Mouse (Mus musculus) liver, embryonic 11.5 days (tissue): ENCODE measurements at regions not wholly inside any gene's neighbourhood (a gene's known extent, or its start where the extent isn't known, plus 50 kb on each side); places are given as distances from the start of the nearest gene placed in this dataset.

Experiments
- ATAC-seq: fragments of 200-750 bp; cut with Nextera tagmentation; replicated peaks from 2 replicates; pipeline ENCODE4 v1.8.0; 2017; ENCODE audit warnings: moderate number of reproducible peaks, mild to moderate bottlenecking, moderate TSS enrichment, moderate library complexity; ENCODE audit not compliant: low FRiP score
- DNase-seq: peaks from one replicate; pipeline ENCODE4 v3.0.0-alpha.2; 2017; ENCODE audit warnings: low spot score
- H3K27ac ChIP-seq: fragments of 300-500 bp; sonication (generic); 2 replicates; pipeline ENCODE4 v1.5.1; 2014; ENCODE audit warnings: mild to moderate bottlenecking, low read depth, low read length, control low read depth
- H3K27me3 ChIP-seq: fragments of 300-500 bp; sonication (generic); replicated peaks from 2 replicates; pipeline ENCODE4 v1.6.1; 2014; ENCODE audit warnings: low read length, mixed read lengths; ENCODE audit not compliant: control insufficient read depth, insufficient read depth
- H3K36me3 ChIP-seq: fragments of 300-500 bp; sonication (generic); 2 replicates; pipeline ENCODE4 v1.6.1; 2014; ENCODE audit warnings: mild to moderate bottlenecking, low read length, moderate library complexity, mixed read lengths; ENCODE audit not compliant: control insufficient read depth, insufficient read depth
- H3K4me1 ChIP-seq: fragments of 300-500 bp; sonication (generic); replicated peaks from 2 replicates; pipeline ENCODE4 v1.6.1; 2014; ENCODE audit warnings: low read length, mixed read lengths; ENCODE audit not compliant: control insufficient read depth, insufficient read depth
- H3K4me2 ChIP-seq: fragments of 300-500 bp; sonication (generic); 2 replicates; pipeline ENCODE4 v1.6.1; 2014; ENCODE audit warnings: mild to moderate bottlenecking, control low read depth, moderate library complexity
- H3K4me3 ChIP-seq: fragments of 300-500 bp; sonication (generic); 2 replicates; pipeline ENCODE4 v1.5.1; 2014; ENCODE audit warnings: low read depth, low read length, control low read depth
- H3K9ac ChIP-seq: fragments of 300-500 bp; sonication (generic); 2 replicates; pipeline ENCODE4 v1.6.1; 2014; ENCODE audit warnings: low read depth, low read length, control low read depth
- H3K9me3 ChIP-seq: fragments of 300-500 bp; sonication (generic); 2 replicates; pipeline ENCODE4 v1.6.1; 2016; ENCODE audit warnings: low read length, inconsistent platforms, mixed read lengths; ENCODE audit not compliant: control insufficient read depth
- WGBS: fragments of 180-500 bp; shearing (Covaris S2); extraction: QIAGEN DNeasy Blood & Tissue Kit; methylation state at CpG from one replicate; pipeline ENCODE4 v1.1.7; 2014; 5-methylcytosine and 5-hydroxymethylcytosine counted together

- Histone ChIP-seq H3K9me3 (no peaks in the 10 kb centered on the region), H3K36me3 (no peaks in the 10 kb centered on the region), H3K27me3 (no peaks in the 10 kb centered on the region), H3K27ac (no peak overlapping the region), H3K9ac (no peak overlapping the region), H3K4me3 (no peak overlapping the region), H3K4me2 (no peak overlapping the region), H3K4me1 (no peaks in the 10 kb centered on the region; the same call in 1 of the 2 replicates)
- DNase-seq (no peak), ATAC-seq (no peak)
- 77% methylated on average over 9 of the region's 9 CpGs for WGBS
These were observed 68.6 kb downstream of the Tomm20 start for GRCm38 (mm10) chr8:126877039-126877365.

- H3K9ac ChIP-seq = no peak overlapping the region
- H3K36me3 ChIP-seq = no peaks in the 10 kb centered on the region
- no peaks in the 10 kb centered on the region for H3K9me3 ChIP-seq
- no peak overlapping the region for H3K27ac ChIP-seq
- DNase-seq (no peak), ATAC-seq (no peak; the same call in 1 of the 2 replicates)
- H3K4me2 ChIP-seq = no peak overlapping the region
- H3K27me3 ChIP-seq = no peaks in the 10 kb centered on the region
- WGBS = 64% methylated on average over 9 of the region's 9 CpGs
- no peak overlapping the region for H3K4me3 ChIP-seq
- H3K4me1 ChIP-seq = no peaks in the 10 kb centered on the region; the same call in 1 of the 2 replicates
These were observed 69.2 kb downstream of the Tomm20 start for GRCm38 (mm10) chr8:126876300-126877038.

- no peak overlapping the region for H3K9ac ChIP-seq
- H3K9me3 ChIP-seq = no peaks in the 10 kb centered on the region
- no peaks in the 10 kb centered on the region; the same call in 1 of the 2 replicates for H3K4me1 ChIP-seq
- H3K4me3 ChIP-seq = no peak overlapping the region
- H3K36me3 ChIP-seq = no peaks in the 10 kb centered on the region
- H3K27ac ChIP-seq = no peak overlapping the region
- ATAC-seq (no peak), DNase-seq (no peak)
- H3K4me2 ChIP-seq = no peak overlapping the region
- 81% methylated on average over 7 of the region's 7 CpGs for WGBS
- H3K27me3 ChIP-seq = no peaks in the 10 kb centered on the region
These were observed 70.0 kb downstream of the Tomm20 start for GRCm38 (mm10) chr8:126875491-126876155.

- Histone ChIP-seq H3K36me3 (no peaks in the 10 kb centered on the region), H3K4me1 (no peaks in the 10 kb centered on the region; the same call in 1 of the 2 replicates), H3K4me2 (no peak overlapping the region), H3K9ac (no peak overlapping the region), H3K9me3 (no peaks in the 10 kb centered on the region), H3K4me3 (no peak overlapping the region), H3K27me3 (no peaks in the 10 kb centered on the region), H3K27ac (no peak overlapping the region)
- ATAC-seq (no peak), DNase-seq (no peak)
- WGBS = 89% methylated on average over 1 of the region's 1 CpGs
These were observed 70.8 kb downstream of the Tomm20 start for GRCm38 (mm10) chr8:126874846-126875245.

- H3K9me3 ChIP-seq = no peaks in the 10 kb centered on the region
- ATAC-seq = no peak
- no peaks in the 10 kb centered on the region for H3K36me3 ChIP-seq
- no peak overlapping the region for H3K4me3 ChIP-seq
- H3K27me3 ChIP-seq = no peaks in the 10 kb centered on the region
- WGBS = 73% methylated on average over 6 of the region's 6 CpGs
- DNase-seq = no peak
- no peaks in the 10 kb centered on the region; the same call in 1 of the 2 replicates for H3K4me1 ChIP-seq
- no peak overlapping the region for H3K27ac ChIP-seq
- H3K4me2 ChIP-seq = no peak overlapping the region
- H3K9ac ChIP-seq = no peak overlapping the region
These were observed 71.4 kb downstream of the Tomm20 start for GRCm38 (mm10) chr8:126874126-126874730.

- H3K4me1 ChIP-seq = no peaks in the 10 kb centered on the region; the same call in 1 of the 2 replicates
- no peaks in the 10 kb centered on the region for H3K9me3 ChIP-seq
- H3K4me3 ChIP-seq = no peak overlapping the region
- ATAC-seq (no peak), DNase-seq (no peak)
- H3K4me2 ChIP-seq = no peak overlapping the region
- no peaks in the 10 kb centered on the region for H3K27me3 ChIP-seq
- H3K27ac ChIP-seq = no peak overlapping the region
- H3K36me3 ChIP-seq = no peaks in the 10 kb centered on the region
- 61% methylated on average over 7 of the region's 7 CpGs for WGBS
- no peak overlapping the region for H3K9ac ChIP-seq
These were observed 72.3 kb downstream of the Tomm20 start for GRCm38 (mm10) chr8:126873306-126873705.

GRCm38 (mm10) chr8:126872574-126872973 lies 73.1 kb downstream of the Tomm20 start:
- H3K4me2 ChIP-seq = no peak overlapping the region
- H3K27me3 ChIP-seq = no peaks in the 10 kb centered on the region
- H3K36me3 ChIP-seq = no peaks in the 10 kb centered on the region
- ATAC-seq (no peak), DNase-seq (no peak)
- H3K4me3 ChIP-seq = no peak overlapping the region
- WGBS = 68% methylated on average over 4 of the region's 4 CpGs
- no peak overlapping the region for H3K9ac ChIP-seq
- no peak overlapping the region for H3K27ac ChIP-seq
- H3K4me1 ChIP-seq = no peaks in the 10 kb centered on the region; the same call in 1 of the 2 replicates
- no peaks in the 10 kb centered on the region for H3K9me3 ChIP-seq

- DNase-seq (no peak), ATAC-seq (no peak)
- 89% methylated on average over 8 of the region's 8 CpGs for WGBS
- Histone ChIP-seq H3K36me3 (no peaks in the 10 kb centered on the region), H3K9ac (no peak overlapping the region), H3K27me3 (no peaks in the 10 kb centered on the region), H3K27ac (no peak overlapping the region), H3K4me2 (no peak overlapping the region), H3K9me3 (no peaks in the 10 kb centered on the region), H3K4me1 (no peaks in the 10 kb centered on the region; the same call in 1 of the 2 replicates), H3K4me3 (no peak overlapping the region)
These were observed 73.5 kb downstream of the Tomm20 start for GRCm38 (mm10) chr8:126872133-126872532.
